Mouse (Mus musculus) CH12.LX (cell line): ENCODE data around the gene Limd1. TPM values are rescaled to one million over a fixed set of nuclear protein-coding genes. Genes with fewer than 3 reads are reported as not detected.

Source experiments
- DNase-seq: peaks from one replicate; pipeline ENCODE4 v3.0.0-alpha.2; 2013; ENCODE audit errors: extremely low read depth
- H3K27ac ChIP-seq: 2 replicates; pipeline ENCODE4 v1.5.1; 2012; ENCODE audit warnings: low read depth, mild to moderate bottlenecking, control low read depth, moderate library complexity; ENCODE audit not compliant: insufficient read depth
- H3K27me3 ChIP-seq: replicated peaks from 2 replicates; pipeline ENCODE3; 2012; ENCODE audit warnings: inconsistent platforms
- H3K36me3 ChIP-seq, 2 experiments: replicated peaks in 1 of 2; 2 replicates each; pipeline versions ENCODE3 to v1.6.1; 2012; ENCODE audit warnings: inconsistent platforms in 1 of 2, low read length in 1 of 2, mild to moderate bottlenecking in 1 of 2, mixed read lengths in 1 of 2, moderate library complexity in 1 of 2; ENCODE audit not compliant: control insufficient read depth in 1 of 2, insufficient read depth in 1 of 2
- H3K4me1 ChIP-seq, 2 experiments: 2 replicates each; pipeline ENCODE4 v1.6.1; 2012; ENCODE audit warnings: inconsistent platforms in 1 of 2, moderate library complexity in 1 of 2; ENCODE audit not compliant: insufficient read depth in 2 of 2, control insufficient read depth in 1 of 2
- H3K4me2 ChIP-seq: 2 replicates; pipeline ENCODE4 v1.6.1; 2012; ENCODE audit warnings: low read depth, mild to moderate bottlenecking, control low read depth; ENCODE audit not compliant: poor library complexity, insufficient read depth, severe bottlenecking
- H3K4me3 ChIP-seq, 3 experiments: fragments of 150-350 bp in 1 of 3; sonication (generic) in 1 of 3; replicated peaks in 1 of 3; 2 replicates each; pipeline versions ENCODE3 to v1.5.1; 2011 to 2012; ENCODE audit warnings: low read depth in 2 of 3, low read length in 2 of 3, mild to moderate bottlenecking in 2 of 3, moderate library complexity in 2 of 3, control low read depth in 1 of 3, improper control_type of control experiment in 1 of 3, inconsistent platforms in 1 of 3, mixed read lengths in 1 of 3; ENCODE audit not compliant: poor library complexity in 1 of 3
- H3K79me2 ChIP-seq: replicated peaks from 2 replicates; pipeline ENCODE4 v1.6.1; 2012; ENCODE audit warnings: mild to moderate bottlenecking, moderate library complexity; ENCODE audit not compliant: control insufficient read depth, poor library complexity, insufficient read depth, severe bottlenecking; ENCODE audit errors: extremely low read depth
- H3K9ac ChIP-seq: 2 replicates; pipeline ENCODE4 v1.6.1; 2012; ENCODE audit warnings: low read depth, mild to moderate bottlenecking, control low read depth, moderate library complexity; ENCODE audit not compliant: insufficient read depth
- H3K9me3 ChIP-seq: replicated peaks from 2 replicates; pipeline ENCODE3; 2012; ENCODE audit warnings: low read length, inconsistent platforms, mixed read lengths
- EP300 ChIP-seq: IDR thresholded peaks from 2 replicates; pipeline ENCODE4 v1.6.1; 2011; ENCODE audit warnings: low read length, improper control_type of control experiment
- POLR2AphosphoS2 ChIP-seq: IDR thresholded peaks from 2 replicates; pipeline ENCODE4 v1.6.1; 2011; ENCODE audit warnings: low read depth, low read length, improper control_type of control experiment
- UBTF ChIP-seq: IDR thresholded peaks from 2 replicates; pipeline ENCODE4 v1.6.1; 2012; ENCODE audit warnings: low read depth, mild to moderate bottlenecking, inconsistent platforms, low read length, improper control_type of control experiment, moderate library complexity
- ZKSCAN1 ChIP-seq: IDR thresholded peaks from 2 replicates; pipeline ENCODE4 v1.6.1; 2012; ENCODE audit warnings: low read depth, inconsistent platforms, low read length, improper control_type of control experiment, borderline replicate concordance
- dilution Hi-C: fragments of 300-500 bp; cut with MboI; formaldehyde crosslinking; loops from 2 replicates; pipeline ENCODE4 v1.14.3; 2020; ENCODE audit warnings: low sequenced_read_pairs; ENCODE audit not compliant: extremely low pct_unique_long_range_greater_than_20kb, extremely low pct_ligation_motif_present
- in situ Hi-C: fragments of 300-500 bp; cut with MboI; formaldehyde crosslinking; loops from 3 replicates; pipeline ENCODE4 v1.14.3; 2019; ENCODE audit warnings: low sequenced_read_pairs, low pct_ligation_motif_present, low pct_unique_long_range_greater_than_20kb, mixed read lengths
- polyA plus RNA-seq: library from polyadenylated mRNA; unstranded; fragments of >175 nt; gene quantifications from 2 replicates; pipeline ENCODE4 v1.2.1, GENCODE M21; 2012; ENCODE audit warnings: low read depth; ENCODE audit not compliant: insufficient read length
- total RNA-seq, 2 experiments: library from RNA; depleted of rRNA; stranded (reverse); fragments of 300-350 nt in 1 of 2; fragments of >200 nt in 1 of 2; gene quantifications; 2 replicates each; pipeline ENCODE4 v1.2.3; 2012 to 2014

Limd1 gene
- total and polyA plus RNA-seq, 3 experiments = 52.7 to 64.5 (median 60.5) TPM

- no peaks in the 10 kb centered on the region for H3K4me1 ChIP-seq
- H3K79me2 ChIP-seq = no peaks in the 10 kb centered on the region; the same call in 1 of the 2 replicates
- dilution Hi-C loops = no loop called here
- H3K9me3 ChIP-seq = no peaks in the 10 kb centered on the region
- H3K4me3 ChIP-seq = no peak overlapping the region
- H3K9ac ChIP-seq = no peak overlapping the region
- in situ Hi-C loops = no loop called here
- TF ChIP-seq POLR2AphosphoS2 = no peak
- no peak for TF ChIP-seq ZKSCAN1
- no peak for TF ChIP-seq EP300
- no peak for TF ChIP-seq UBTF
- TF ChIP-seq, all 38 proteins: peak for 0
- H3K27me3 ChIP-seq = no peaks in the 10 kb centered on the region
- no peak for DNase-seq
- H3K27ac ChIP-seq = no peak overlapping the region
- peaks cover 62 to 95% of the 10 kb centered on the region in 2 experiments for H3K36me3 ChIP-seq
- H3K4me2 ChIP-seq = no peak overlapping the region
These were observed 76.1 kb downstream of the Limd1 start for GRCm38 (mm10) chr9:123554599-123554998.

Other genes starting within 250 kb of the Limd1 start
- 6.6 and 7.3 TPM in 2 replicates for gene Tmem158, start 217.9 kb upstream of the Limd1 start, total RNA-seq (2012; rRNA removed)
- gene Tmem158, start 217.9 kb upstream of the Limd1 start, total RNA-seq (2014; rRNA removed) = 1.8 and 2.4 TPM in 2 replicates
- 2.1 and 2.9 TPM in 2 replicates for gene Tmem158, start 217.9 kb upstream of the Limd1 start, polyA plus RNA-seq
- gene Lars2, start 111.8 kb upstream of the Limd1 start, total RNA-seq (2012; rRNA removed) = 4,255 and 15,188 TPM in 2 replicates
- gene Lars2, start 111.8 kb upstream of the Limd1 start, total RNA-seq (2014; rRNA removed) = 4.8 and 5.1 TPM in 2 replicates
- 421 and 765 TPM in 2 replicates for gene Lars2, start 111.8 kb upstream of the Limd1 start, polyA plus RNA-seq
- 29.5 and 31.1 TPM in 2 replicates for gene Sacm1l, start 51.1 kb downstream of the Limd1 start, total RNA-seq (2012; rRNA removed)
- 67.6 and 77.0 TPM in 2 replicates for gene Sacm1l, start 51.1 kb downstream of the Limd1 start, total RNA-seq (2014; rRNA removed)
- gene Sacm1l, start 51.1 kb downstream of the Limd1 start, polyA plus RNA-seq = 37.4 and 38.2 TPM in 2 replicates
- 0.42 and 0.55 TPM in 2 replicates for gene Slc6a20b, start 153.9 kb downstream of the Limd1 start, total RNA-seq (2012; rRNA removed)
- gene Slc6a20b, start 153.9 kb downstream of the Limd1 start, total RNA-seq (2014; rRNA removed) = not detected in 2 replicates
- gene Slc6a20b, start 153.9 kb downstream of the Limd1 start, polyA plus RNA-seq = not detected in 2 replicates
- 0.04 TPM in 2 replicates for gene Ccr9, start 199.7 kb downstream of the Limd1 start, total RNA-seq (2012; rRNA removed)
- gene Ccr9, start 199.7 kb downstream of the Limd1 start, total RNA-seq (2014; rRNA removed) = not detected in 2 replicates
- gene Ccr9, start 199.7 kb downstream of the Limd1 start, polyA plus RNA-seq = 0.09 and 0.10 TPM in 2 replicates
- not detected in 2 replicates for gene Slc6a20a, start 200.2 kb downstream of the Limd1 start, total RNA-seq (2012; rRNA removed)
- not detected in 2 replicates for gene Slc6a20a, start 200.2 kb downstream of the Limd1 start, total RNA-seq (2014; rRNA removed)
- gene Slc6a20a, start 200.2 kb downstream of the Limd1 start, polyA plus RNA-seq = not detected in 2 replicates
- 17.6 and 17.8 TPM in 2 replicates for gene Lztfl1, start 239.0 kb downstream of the Limd1 start, total RNA-seq (2012; rRNA removed)
- gene Lztfl1, start 239.0 kb downstream of the Limd1 start, total RNA-seq (2014; rRNA removed) = 25.6 and 35.7 TPM in 2 replicates
- gene Lztfl1, start 239.0 kb downstream of the Limd1 start, polyA plus RNA-seq = 28.3 and 36.7 TPM in 2 replicates